Mouse (Mus musculus): Measurements from ENCODE around the gene Nr2f2. TPM values are rescaled to one million over a fixed set of nuclear protein-coding genes. Genes with fewer than 3 reads are reported as not detected.
A peak's percentile ranks its signal among the peaks of the same experiment; 100 is the strongest.

Nr2f2 gene
- polyA plus RNA-seq, 1 experiment from 2014 or later, result 79.5 TPM

- Histone ChIP-seq H3K36me3 (ENCODE audit: control insufficient read depth, insufficient read depth, low read length) (no peaks in the 10 kb centered on the region), H3K27me3 (ENCODE audit: control insufficient read depth, insufficient read depth, low read length) (peaks cover 65% of the 10 kb centered on the region), H3K4me3 (ENCODE audit: low read depth, low read length) (no peak overlapping the region), H3K4me1 (ENCODE audit: control insufficient read depth, insufficient read depth, low read length) (peaks cover 32% of the 10 kb centered on the region), H3K27ac (replicated peaks; ENCODE audit: low read depth, low read length) (no peak overlapping the region), H3K9me3 (ENCODE audit: control insufficient read depth, low read length) (no peaks in the 10 kb centered on the region), H3K4me2 (ENCODE audit: low read depth, severe bottlenecking) (no peak overlapping the region), H3K9ac (ENCODE audit: low read length) (no peak overlapping the region)
- WGBS, result 2% methylated on average over 12 of the region's 12 CpGs
- DNase-seq (ENCODE audit: low spot score) (peak; percentile 52), ATAC-seq (ENCODE audit: insufficient number of reproducible peaks, low FRiP score, low TSS enrichment, low read depth) (no peak)
Measured at GRCm38 (mm10) chr7:70330207-70330562, 36.4 kb downstream of the Nr2f2 start.

GRCm38 (mm10) chr7:70329521-70330206, 36.9 kb downstream of the Nr2f2 start:
- WGBS, result 4% methylated on average over 19 of the region's 19 CpGs
- peaks cover 67% of the 10 kb centered on the region for H3K27me3 ChIP-seq (ENCODE audit: control insufficient read depth, insufficient read depth, low read length)
- no peak overlapping the region for H3K4me3 ChIP-seq (ENCODE audit: low read depth, low read length)
- DNase-seq (ENCODE audit: low spot score) (no peak), ATAC-seq (ENCODE audit: insufficient number of reproducible peaks, low FRiP score, low TSS enrichment, low read depth) (no peak)
- peaks cover 31% of the 10 kb centered on the region for H3K4me1 ChIP-seq (ENCODE audit: control insufficient read depth, insufficient read depth, low read length)
- no peaks in the 10 kb centered on the region for H3K9me3 ChIP-seq (ENCODE audit: control insufficient read depth, low read length)
- H3K4me2 ChIP-seq (ENCODE audit: low read depth, severe bottlenecking), result no peak overlapping the region
- H3K9ac ChIP-seq (ENCODE audit: low read length), result no peak overlapping the region
- no peak overlapping the region for H3K27ac ChIP-seq (replicated peaks; ENCODE audit: low read depth, low read length)
- no peaks in the 10 kb centered on the region for H3K36me3 ChIP-seq (ENCODE audit: control insufficient read depth, insufficient read depth, low read length)

- H3K27me3 ChIP-seq (ENCODE audit: control insufficient read depth, insufficient read depth, low read length), result peaks cover 72% of the 10 kb centered on the region
- H3K4me1 ChIP-seq (ENCODE audit: control insufficient read depth, insufficient read depth, low read length), result peaks cover 31% of the 10 kb centered on the region
- no peak overlapping the region for H3K9ac ChIP-seq (ENCODE audit: low read length)
- H3K4me3 ChIP-seq (ENCODE audit: low read depth, low read length), result no peak overlapping the region
- 4% methylated on average over 6 of the region's 6 CpGs for WGBS
- H3K36me3 ChIP-seq (ENCODE audit: control insufficient read depth, insufficient read depth, low read length), result no peaks in the 10 kb centered on the region
- DNase-seq (ENCODE audit: low spot score) (peak; percentile 38), ATAC-seq (ENCODE audit: insufficient number of reproducible peaks, low FRiP score, low TSS enrichment, low read depth) (no peak)
- no peak overlapping the region for H3K4me2 ChIP-seq (ENCODE audit: low read depth, severe bottlenecking)
- no peak overlapping the region for H3K27ac ChIP-seq (replicated peaks; ENCODE audit: low read depth, low read length)
- H3K9me3 ChIP-seq (ENCODE audit: control insufficient read depth, low read length), result no peaks in the 10 kb centered on the region
Measured at GRCm38 (mm10) chr7:70329037-70329516, 37.5 kb downstream of the Nr2f2 start.

- no peak overlapping the region for H3K9ac ChIP-seq (ENCODE audit: low read length)
- H3K4me2 ChIP-seq (ENCODE audit: low read depth, severe bottlenecking), result no peak overlapping the region
- no peak overlapping the region for H3K27ac ChIP-seq (replicated peaks; ENCODE audit: low read depth, low read length)
- no peaks in the 10 kb centered on the region for H3K36me3 ChIP-seq (ENCODE audit: control insufficient read depth, insufficient read depth, low read length)
- H3K4me3 ChIP-seq (ENCODE audit: low read depth, low read length), result no peak overlapping the region
- ATAC-seq (ENCODE audit: insufficient number of reproducible peaks, low FRiP score, low TSS enrichment, low read depth) (no peak), DNase-seq (ENCODE audit: low spot score) (no peak)
- no peaks in the 10 kb centered on the region for H3K9me3 ChIP-seq (ENCODE audit: control insufficient read depth, low read length)
- 4% methylated on average over 10 of the region's 10 CpGs for WGBS
- peaks cover 27% of the 10 kb centered on the region for H3K4me1 ChIP-seq (ENCODE audit: control insufficient read depth, insufficient read depth, low read length)
- peaks cover 73% of the 10 kb centered on the region for H3K27me3 ChIP-seq (ENCODE audit: control insufficient read depth, insufficient read depth, low read length)
Measured at GRCm38 (mm10) chr7:70328206-70329036, 38.1 kb downstream of the Nr2f2 start.

- H3K36me3 ChIP-seq (ENCODE audit: control insufficient read depth, insufficient read depth, low read length), result no peaks in the 10 kb centered on the region
- peaks cover 22% of the 10 kb centered on the region for H3K4me1 ChIP-seq (ENCODE audit: control insufficient read depth, insufficient read depth, low read length)
- H3K4me3 ChIP-seq (ENCODE audit: low read depth, low read length), result no peak overlapping the region
- H3K9ac ChIP-seq (ENCODE audit: low read length), result no peak overlapping the region
- peaks cover 72% of the 10 kb centered on the region for H3K27me3 ChIP-seq (ENCODE audit: control insufficient read depth, insufficient read depth, low read length)
- H3K4me2 ChIP-seq (ENCODE audit: low read depth, severe bottlenecking), result no peak overlapping the region
- no peak overlapping the region for H3K27ac ChIP-seq (replicated peaks; ENCODE audit: low read depth, low read length)
- no peaks in the 10 kb centered on the region for H3K9me3 ChIP-seq (ENCODE audit: control insufficient read depth, low read length)
- DNase-seq (ENCODE audit: low spot score), result no peak
- 3% methylated on average over 2 of the region's 2 CpGs for WGBS
- ATAC-seq (ENCODE audit: insufficient number of reproducible peaks, low FRiP score, low TSS enrichment, low read depth), result no peak
Measured at GRCm38 (mm10) chr7:70327191-70327590, 39.3 kb downstream of the Nr2f2 start.

- WGBS, result 1% methylated on average over 21 of the region's 21 CpGs
- Histone ChIP-seq H3K9me3 (ENCODE audit: control insufficient read depth, low read length) (no peaks in the 10 kb centered on the region), H3K27me3 (ENCODE audit: control insufficient read depth, insufficient read depth, low read length) (peaks cover 75% of the 10 kb centered on the region), H3K27ac (replicated peaks; ENCODE audit: low read depth, low read length) (no peak overlapping the region), H3K9ac (ENCODE audit: low read length) (no peak overlapping the region), H3K4me3 (ENCODE audit: low read depth, low read length) (no peak overlapping the region), H3K36me3 (ENCODE audit: control insufficient read depth, insufficient read depth, low read length) (no peaks in the 10 kb centered on the region), H3K4me2 (ENCODE audit: low read depth, severe bottlenecking) (peak overlapping the region; percentile 12; the same call in 1 of the 2 replicates), H3K4me1 (ENCODE audit: control insufficient read depth, insufficient read depth, low read length) (peaks cover 19% of the 10 kb centered on the region; the same call in 1 of the 2 replicates)
- DNase-seq (ENCODE audit: low spot score) (peak; percentile 53), ATAC-seq (ENCODE audit: insufficient number of reproducible peaks, low FRiP score, low TSS enrichment, low read depth) (no peak)
Measured at GRCm38 (mm10) chr7:70326176-70327035, 40.1 kb downstream of the Nr2f2 start.

GRCm38 (mm10) chr7:70325381-70325780, 41.2 kb downstream of the Nr2f2 start:
- H3K27me3 ChIP-seq (ENCODE audit: control insufficient read depth, insufficient read depth, low read length), result peaks cover 68% of the 10 kb centered on the region
- H3K9me3 ChIP-seq (ENCODE audit: control insufficient read depth, low read length), result no peaks in the 10 kb centered on the region
- WGBS, result under 1% methylated on average over 18 of the region's 18 CpGs
- H3K9ac ChIP-seq (ENCODE audit: low read length), result no peak overlapping the region
- H3K27ac ChIP-seq (replicated peaks; ENCODE audit: low read depth, low read length), result no peak overlapping the region
- peak overlapping the region; percentile 34 for H3K4me2 ChIP-seq (ENCODE audit: low read depth, severe bottlenecking)
- H3K4me1 ChIP-seq (ENCODE audit: control insufficient read depth, insufficient read depth, low read length), result peaks cover 10% of the 10 kb centered on the region; the same call in 1 of the 2 replicates
- no peaks in the 10 kb centered on the region for H3K36me3 ChIP-seq (ENCODE audit: control insufficient read depth, insufficient read depth, low read length)
- no peak for ATAC-seq (ENCODE audit: insufficient number of reproducible peaks, low FRiP score, low TSS enrichment, low read depth)
- 0 out of 2 replicates have a peak overlapping the region, but pooled peaks have one; percentile 2 for H3K4me3 ChIP-seq (ENCODE audit: low read depth, low read length)
- DNase-seq (ENCODE audit: low spot score), result no peak

GRCm38 (mm10) chr7:70324541-70324940, 42.0 kb downstream of the Nr2f2 start:
- no peak overlapping the region for H3K4me2 ChIP-seq (ENCODE audit: low read depth, severe bottlenecking)
- DNase-seq (ENCODE audit: low spot score) (peak; percentile 34), ATAC-seq (ENCODE audit: insufficient number of reproducible peaks, low FRiP score, low TSS enrichment, low read depth) (no peak)
- peaks cover 10% of the 10 kb centered on the region; the same call in 1 of the 2 replicates for H3K4me1 ChIP-seq (ENCODE audit: control insufficient read depth, insufficient read depth, low read length)
- no peak overlapping the region for H3K27ac ChIP-seq (replicated peaks; ENCODE audit: low read depth, low read length)
- H3K27me3 ChIP-seq (ENCODE audit: control insufficient read depth, insufficient read depth, low read length), result peaks cover 61% of the 10 kb centered on the region
- H3K36me3 ChIP-seq (ENCODE audit: control insufficient read depth, insufficient read depth, low read length), result no peaks in the 10 kb centered on the region
- no peak overlapping the region for H3K4me3 ChIP-seq (ENCODE audit: low read depth, low read length)
- 5% methylated on average over 5 of the region's 5 CpGs for WGBS
- no peaks in the 10 kb centered on the region for H3K9me3 ChIP-seq (ENCODE audit: control insufficient read depth, low read length)
- no peak overlapping the region for H3K9ac ChIP-seq (ENCODE audit: low read length)

Measured in limb, embryonic 11.5 days (tissue).